Mouse (Mus musculus) bone marrow, adult 2 months (tissue): Measurements from ENCODE around the gene Dtymk.

ENCODE experiments used
- CTCF ChIP-seq: fragments of 200-500 bp; IDR thresholded peaks from 2 replicates; pipeline ENCODE4 v1.5.1; 2011; ENCODE audit warnings: low read length, control low read depth; ENCODE audit not compliant: control insufficient read depth, insufficient read depth
- POLR2A ChIP-seq: fragments of 200-500 bp; IDR thresholded peaks from 2 replicates; pipeline ENCODE4 v1.6.1; 2011; ENCODE audit warnings: low read depth, mild to moderate bottlenecking, control low read depth, low read length, borderline replicate concordance; ENCODE audit not compliant: control insufficient read depth

DNA sequence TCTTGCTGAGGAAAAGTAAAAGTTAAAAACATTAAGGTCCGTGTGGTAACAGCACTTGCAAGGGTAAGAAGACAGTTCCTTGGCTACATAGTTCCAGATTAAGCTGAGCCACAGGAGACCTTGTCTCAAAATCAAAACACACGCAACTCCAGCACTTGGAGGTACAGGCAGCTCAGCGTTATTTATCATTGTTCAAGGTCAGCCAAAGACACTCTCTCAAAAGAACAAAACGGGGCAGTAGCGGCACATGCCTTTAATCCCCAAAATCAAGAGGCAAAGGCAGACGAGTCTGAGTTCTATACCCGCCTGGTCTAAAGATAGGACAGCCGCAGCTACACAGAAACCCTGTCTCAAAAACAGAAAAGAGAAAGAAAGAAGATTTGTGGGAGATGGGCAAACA, 5.8 kb downstream of the Dtymk start:
- no peak for TF ChIP-seq CTCF
- no peak for TF ChIP-seq POLR2A
